Mouse (Mus musculus): ENCODE measurements around the gene Frmd4a. TPM values are rescaled to one million over a fixed set of nuclear protein-coding genes. Genes with fewer than 3 reads are reported as not detected.
"Not testable (repeated sequence)": the region's sequence is repeated elsewhere in the genome, so short reads cannot be mapped to it uniquely, and the experiment has no call there.

Gene Frmd4a
- polyA plus RNA-seq, 1 experiment from 2014 or later = 39.5 TPM

- Histone ChIP-seq H3K4me3 (no peak overlapping the region), H3K27me3 (no peaks in the 10 kb centered on the region), H3K36me3 (ENCODE audit: poor library complexity, severe bottlenecking) (peaks cover 27% of the 10 kb centered on the region), H3K9me3 (replicated peaks) (no peaks in the 10 kb centered on the region), H3K4me1 (peaks cover 31% of the 10 kb centered on the region), H3K9ac (no peak overlapping the region), H3K27ac (no peak overlapping the region), H3K4me2 (no peak overlapping the region)
- ATAC-seq = no peak
- 94% methylated on average over 10 of the region's 10 CpGs for WGBS
Measured at GRCm38 (mm10) chr2:4550017-4550763, 532.7 kb downstream of the Frmd4a start.

- no peak overlapping the region for H3K4me2 ChIP-seq
- 25% methylated on average over 2 of the region's 2 CpGs for WGBS
Measured at GRCm38 (mm10) chr2:4551438-4551837, 533.9 kb downstream of the Frmd4a start.

GRCm38 (mm10) chr2:4551866-4552265 lies 534.3 kb downstream of the Frmd4a start:
- ATAC-seq = no peak
- H3K4me2 ChIP-seq = no peak overlapping the region
- H3K9me3 ChIP-seq (replicated peaks) = no peaks in the 10 kb centered on the region
- no peaks in the 10 kb centered on the region for H3K27me3 ChIP-seq
- peaks cover 42% of the 10 kb centered on the region for H3K4me1 ChIP-seq
- H3K9ac ChIP-seq = no peak overlapping the region
- WGBS = 80% methylated on average over 2 of the region's 2 CpGs
- H3K4me3 ChIP-seq = no peak overlapping the region
- peaks cover 27% of the 10 kb centered on the region for H3K36me3 ChIP-seq (ENCODE audit: poor library complexity, severe bottlenecking)
- no peak overlapping the region for H3K27ac ChIP-seq

More at GRCm38 (mm10) chr2:4551438-4551837, 533.9 kb downstream of the Frmd4a start:
- Histone ChIP-seq H3K9me3 (replicated peaks) (no peaks in the 10 kb centered on the region), H3K4me3 (no peak overlapping the region), H3K27ac (no peak overlapping the region), H3K4me1 (peaks cover 40% of the 10 kb centered on the region), H3K27me3 (no peaks in the 10 kb centered on the region), H3K36me3 (ENCODE audit: poor library complexity, severe bottlenecking) (peaks cover 27% of the 10 kb centered on the region), H3K9ac (no peak overlapping the region)
- no peak for ATAC-seq

DNA sequence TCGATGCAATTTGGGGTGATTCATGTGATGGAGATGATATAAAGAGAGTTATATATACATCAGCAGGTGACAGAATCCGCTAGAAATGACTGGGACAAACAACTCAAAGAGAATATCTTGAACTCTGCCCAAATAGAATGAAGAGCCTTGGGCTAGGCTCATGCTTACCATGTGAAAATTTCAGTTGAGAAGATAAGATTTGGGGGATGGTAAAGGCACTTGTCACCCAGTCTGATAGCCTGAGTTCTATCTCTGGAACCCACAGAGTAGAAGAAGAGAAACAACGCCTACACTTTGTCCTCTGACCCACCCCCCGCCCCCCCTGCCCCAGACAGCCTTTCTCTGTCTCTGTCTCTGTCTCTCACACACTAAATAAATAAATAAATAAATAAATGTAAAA lies 535.0 kb downstream of the Frmd4a start:
- WGBS = 86% methylated on average over 4 of the region's 4 CpGs
- H3K27ac ChIP-seq = no peak overlapping the region
- no peak overlapping the region for H3K4me3 ChIP-seq
- no peaks in the 10 kb centered on the region for H3K9me3 ChIP-seq (replicated peaks)
- no peak overlapping the region for H3K4me2 ChIP-seq
- H3K27me3 ChIP-seq = no peaks in the 10 kb centered on the region
- H3K4me1 ChIP-seq = peaks cover 42% of the 10 kb centered on the region
- peaks cover 27% of the 10 kb centered on the region for H3K36me3 ChIP-seq (ENCODE audit: poor library complexity, severe bottlenecking)
- no peak overlapping the region for H3K9ac ChIP-seq
- no peak for ATAC-seq

GRCm38 (mm10) chr2:4555221-4555631 lies 537.7 kb downstream of the Frmd4a start:
- Histone ChIP-seq H3K9ac (no peak overlapping the region), H3K4me2 (no peak overlapping the region), H3K9me3 (replicated peaks) (no peaks in the 10 kb centered on the region), H3K27me3 (no peaks in the 10 kb centered on the region), H3K4me1 (peaks cover 62% of the 10 kb centered on the region), H3K36me3 (ENCODE audit: poor library complexity, severe bottlenecking) (peaks cover 18% of the 10 kb centered on the region), H3K27ac (peak overlapping the region; percentile 92), H3K4me3 (no peak overlapping the region)
- ATAC-seq = no peak
- WGBS = 27% methylated on average over 7 of the region's 7 CpGs

GRCm38 (mm10) chr2:4556188-4556587 lies 538.7 kb downstream of the Frmd4a start:
- H3K36me3 ChIP-seq (ENCODE audit: poor library complexity, severe bottlenecking) = peaks cover 9% of the 10 kb centered on the region
- 3% methylated on average over 10 of the region's 10 CpGs for WGBS
- H3K27ac ChIP-seq = peak overlapping the region; percentile 92
- peak overlapping the region; percentile 38 for H3K4me2 ChIP-seq
- H3K9ac ChIP-seq = no peak overlapping the region
- peaks cover 69% of the 10 kb centered on the region for H3K4me1 ChIP-seq
- H3K9me3 ChIP-seq (replicated peaks) = no peaks in the 10 kb centered on the region
- H3K4me3 ChIP-seq = no peak overlapping the region
- peak; percentile 52 for ATAC-seq
- no peaks in the 10 kb centered on the region for H3K27me3 ChIP-seq

- no peak for ATAC-seq
- no peak overlapping the region for H3K4me3 ChIP-seq
- H3K27me3 ChIP-seq = no peaks in the 10 kb centered on the region
- H3K36me3 ChIP-seq (ENCODE audit: poor library complexity, severe bottlenecking) = 0 out of 2 replicates have a peak, but pooled peaks cover 4% of the 10 kb centered on the region
- WGBS = 18% methylated on average over 4 of the region's 4 CpGs
- peaks cover 70% of the 10 kb centered on the region for H3K4me1 ChIP-seq
- peak overlapping the region; percentile 38 for H3K4me2 ChIP-seq
- no peak overlapping the region; the same call in 1 of the 2 replicates for H3K9ac ChIP-seq
- peak overlapping the region; percentile 92 for H3K27ac ChIP-seq
- H3K9me3 ChIP-seq (replicated peaks) = no peaks in the 10 kb centered on the region
Measured at GRCm38 (mm10) chr2:4557028-4557427, 539.5 kb downstream of the Frmd4a start.

GRCm38 (mm10) chr2:4557466-4557865 lies 539.9 kb downstream of the Frmd4a start:
- peaks cover 74% of the 10 kb centered on the region for H3K4me1 ChIP-seq
- peak overlapping the region; percentile 21 for H3K4me2 ChIP-seq
- 0 out of 2 replicates have a peak, but pooled peaks cover 4% of the 10 kb centered on the region for H3K36me3 ChIP-seq (ENCODE audit: poor library complexity, severe bottlenecking)
- H3K9me3 ChIP-seq (replicated peaks) = no peaks in the 10 kb centered on the region
- peak overlapping the region; percentile 92 for H3K27ac ChIP-seq
- ATAC-seq = no peak
- no peaks in the 10 kb centered on the region for H3K27me3 ChIP-seq
- 27% methylated on average over 4 of the region's 4 CpGs for WGBS
- H3K9ac ChIP-seq = no peak overlapping the region; the same call in 1 of the 2 replicates
- H3K4me3 ChIP-seq = no peak overlapping the region

DNA sequence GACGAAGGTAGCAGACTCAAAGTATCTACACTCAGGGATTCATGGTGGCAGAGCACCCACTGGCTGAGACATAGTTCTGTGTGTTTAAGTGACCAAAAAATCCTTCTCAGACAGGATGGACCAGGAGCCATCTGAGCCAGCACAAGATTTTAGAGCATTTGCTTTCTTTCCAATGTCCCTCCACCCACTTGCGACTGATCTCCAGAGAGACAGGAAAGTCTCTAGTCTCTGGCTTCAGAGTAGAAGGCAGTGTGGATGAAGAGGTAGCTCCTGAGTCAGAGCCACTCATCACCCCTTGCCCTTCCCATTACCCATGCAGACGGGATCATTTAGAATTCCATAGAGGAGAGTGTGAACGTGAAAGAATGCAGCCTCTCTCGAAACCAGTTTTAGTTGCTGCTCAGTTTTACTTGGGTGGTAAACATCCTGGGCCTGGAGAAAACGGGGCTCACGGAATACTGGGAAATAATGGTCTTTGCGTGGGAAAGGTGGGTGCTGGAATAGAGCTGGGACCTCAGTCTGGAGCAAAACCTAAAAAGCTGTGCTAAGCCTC lies 541.2 kb downstream of the Frmd4a start:
- WGBS = 13% methylated on average over 8 of the region's 8 CpGs
- ATAC-seq = no peak
- Histone ChIP-seq H3K4me2 (peak overlapping the region; percentile 77), H3K9ac (peak overlapping the region; percentile 80), H3K36me3 (ENCODE audit: poor library complexity, severe bottlenecking) (no peaks in the 10 kb centered on the region), H3K4me1 (peaks cover 87% of the 10 kb centered on the region), H3K27me3 (no peaks in the 10 kb centered on the region), H3K4me3 (peak overlapping the region; percentile 50), H3K27ac (peak overlapping the region; percentile 96), H3K9me3 (replicated peaks) (no peaks in the 10 kb centered on the region)

DNA sequence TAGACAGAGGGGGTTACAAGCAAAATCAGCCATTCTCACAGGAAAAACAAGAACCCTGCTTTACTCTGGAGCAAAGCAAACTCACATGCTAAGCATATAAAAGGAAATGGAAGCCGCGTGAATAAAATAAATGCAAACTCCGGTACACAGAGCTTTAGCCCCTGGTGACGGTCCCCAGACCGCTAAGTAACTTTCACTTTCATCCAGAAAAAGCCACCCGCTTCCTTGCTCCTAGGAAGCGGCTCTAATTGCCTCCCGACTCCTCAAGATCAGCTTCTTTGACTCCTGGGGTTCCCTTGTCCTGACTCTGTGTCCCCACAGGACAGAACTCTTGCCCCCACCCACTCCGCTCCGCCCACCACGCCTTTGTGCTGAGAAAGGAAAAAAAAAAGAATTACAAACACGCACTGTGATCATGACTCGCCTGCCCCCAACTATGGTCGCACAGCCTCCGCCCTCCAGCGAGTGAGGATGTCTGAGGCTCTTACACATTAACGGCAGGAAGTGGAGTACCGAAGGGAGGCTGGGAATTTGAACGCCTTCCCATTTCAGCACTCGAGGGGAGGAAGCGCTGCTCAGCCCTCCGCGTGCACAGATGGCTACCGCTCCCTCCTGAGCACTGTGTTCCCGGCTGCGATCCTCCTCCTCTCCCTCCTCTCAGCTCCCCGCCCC lies 541.8 kb downstream of the Frmd4a start:
- Histone ChIP-seq H3K4me1 (peaks cover 93% of the 10 kb centered on the region), H3K9ac (peak overlapping the region; percentile 80), H3K9me3 (replicated peaks) (no peaks in the 10 kb centered on the region), H3K4me2 (peak overlapping the region; percentile 77), H3K36me3 (ENCODE audit: poor library complexity, severe bottlenecking) (no peaks in the 10 kb centered on the region), H3K27me3 (no peaks in the 10 kb centered on the region), H3K4me3 (peak overlapping the region; percentile 50), H3K27ac (peak overlapping the region; percentile 96)
- peak; percentile 87 for ATAC-seq
- WGBS = under 1% methylated on average over 27 of the region's 27 CpGs

GRCm38 (mm10) chr2:4559883-4560247 lies 542.3 kb downstream of the Frmd4a start:
- Histone ChIP-seq H3K4me2 (peak overlapping the region; percentile 77), H3K4me3 (peak overlapping the region; percentile 50), H3K9ac (peak overlapping the region; percentile 80), H3K36me3 (ENCODE audit: poor library complexity, severe bottlenecking) (no peaks in the 10 kb centered on the region; the same call in 1 of the 2 replicates), H3K27ac (peak overlapping the region; percentile 96), H3K4me1 (peaks cover 94% of the 10 kb centered on the region), H3K27me3 (no peaks in the 10 kb centered on the region), H3K9me3 (replicated peaks) (no peaks in the 10 kb centered on the region)
- under 1% methylated on average over 8 of the region's 8 CpGs for WGBS
- no peak; the same call in none of the 2 replicates for ATAC-seq

DNA sequence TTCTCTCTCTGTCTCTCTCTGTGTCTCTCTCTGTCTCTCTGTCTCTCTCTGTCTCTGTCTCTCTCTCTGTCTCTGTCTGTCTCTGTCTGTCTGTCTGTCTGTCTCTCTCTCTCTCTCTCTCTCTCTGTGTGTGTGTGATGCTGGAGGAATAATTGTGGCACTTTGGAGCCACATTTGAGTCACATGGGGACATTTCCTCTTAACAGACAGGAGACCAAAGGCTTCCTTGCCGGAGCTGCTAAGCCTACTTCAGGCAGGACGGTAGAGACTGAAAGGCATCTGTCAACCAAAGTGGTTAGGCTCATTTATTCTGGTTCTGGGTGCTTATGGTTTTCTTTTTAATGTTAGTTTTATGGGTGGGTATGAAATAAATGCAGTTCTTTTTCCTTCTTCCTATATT lies 543.0 kb downstream of the Frmd4a start:
- peak overlapping the region; percentile 80 for H3K9ac ChIP-seq

More for the DNA sequence above, 543.0 kb downstream of the Frmd4a start:
- peak overlapping the region; percentile 77 for H3K4me2 ChIP-seq
- 2% methylated on average over 2 of the region's 2 CpGs for WGBS
- H3K36me3 ChIP-seq (ENCODE audit: poor library complexity, severe bottlenecking); H3K27me3 ChIP-seq; ATAC-seq; H3K9me3 ChIP-seq (replicated peaks): not testable (repeated sequence)
- peak overlapping the region; percentile 96 for H3K27ac ChIP-seq
- H3K4me3 ChIP-seq = peak overlapping the region; percentile 50
- peaks cover 88% of the 10 kb centered on the region for H3K4me1 ChIP-seq

Measured in forebrain, embryonic 13.5 days (tissue).